Mouse (Mus musculus): ENCODE data around the gene Olfr201. TPM values are rescaled to one million over a fixed set of nuclear protein-coding genes. Genes with fewer than 3 reads are reported as not detected.
"Not testable (repeated sequence)": the region's sequence is repeated elsewhere in the genome, so short reads cannot be mapped to it uniquely, and the experiment has no call there.

The Olfr201 gene
- polyA plus RNA-seq (2015; fragmentation: Nextera tagmentation; extraction: Ambion mirVana): not detected in 2 replicates

GRCm38 (mm10) chr16:59272532-59272931 lies at the start of gene Olfr201:
TSS of gene Olfr201 (minus strand) at chr16:59272632.
- WGBS: 90% methylated on average over 4 of the region's 4 CpGs
- not testable (repeated sequence) for H3K9me3 ChIP-seq (replicated peaks; ENCODE audit: low read length); H3K4me2 ChIP-seq (ENCODE audit: low read length); H3K27ac ChIP-seq; H3K36me3 ChIP-seq (ENCODE audit: insufficient read depth, low read length); ATAC-seq (replicated peaks; ENCODE audit: low FRiP score, low read depth); H3K4me1 ChIP-seq (replicated peaks; ENCODE audit: insufficient read depth, low read length); H3K27me3 ChIP-seq (ENCODE audit: insufficient read depth, low read length); H3K9ac ChIP-seq (ENCODE audit: low read depth, low read length); DNase-seq (ENCODE audit: low spot score); H3K4me3 ChIP-seq (replicated peaks; ENCODE audit: low read depth, low read length)

GRCm38 (mm10) chr16:59318148-59318547 lies 45.7 kb upstream of the Olfr201 start, which contains the start of gene Olfr204:
TSS of gene Olfr204 (minus strand) at chr16:59318248.
- H3K4me2 ChIP-seq (ENCODE audit: low read length): no peak within 1 kb of the TSS
- H3K36me3 ChIP-seq (ENCODE audit: insufficient read depth, low read length): no peaks in the 10 kb centered on the region
- H3K27ac ChIP-seq: no peak within 1 kb of the TSS
- no peak within 1 kb of the TSS for H3K9ac ChIP-seq (ENCODE audit: low read depth, low read length)
- H3K27me3 ChIP-seq (ENCODE audit: insufficient read depth, low read length): no peaks in the 10 kb centered on the region
- ATAC-seq (replicated peaks; ENCODE audit: low FRiP score, low read depth): no peak
- TF ChIP-seq CTCF (IDR thresholded peaks at IDR 0.05; ENCODE audit: low read depth): no peak
- no peak for DNase-seq (ENCODE audit: low spot score)
- no peak within 1 kb of the TSS for H3K4me3 ChIP-seq (replicated peaks; ENCODE audit: low read depth, low read length)
- H3K9me3 ChIP-seq (replicated peaks; ENCODE audit: low read length): no peaks in the 10 kb centered on the region
- H3K4me1 ChIP-seq (replicated peaks; ENCODE audit: insufficient read depth, low read length): no peaks in the 10 kb centered on the region

- TF ChIP-seq CTCF (IDR thresholded peaks at IDR 0.05; ENCODE audit: low read depth): no peak
- no peaks in the 10 kb centered on the region for H3K27me3 ChIP-seq (ENCODE audit: insufficient read depth, low read length)
- H3K9ac ChIP-seq (ENCODE audit: low read depth, low read length): no peak within 1 kb of the TSS
- ATAC-seq (replicated peaks; ENCODE audit: low FRiP score, low read depth) (no peak), DNase-seq (ENCODE audit: low spot score) (no peak)
- no peak within 1 kb of the TSS for H3K27ac ChIP-seq
- H3K4me1 ChIP-seq (replicated peaks; ENCODE audit: insufficient read depth, low read length): no peaks in the 10 kb centered on the region
- H3K9me3 ChIP-seq (replicated peaks; ENCODE audit: low read length): no peaks in the 10 kb centered on the region
- H3K4me3 ChIP-seq (replicated peaks; ENCODE audit: low read depth, low read length): no peak within 1 kb of the TSS
- H3K36me3 ChIP-seq (ENCODE audit: insufficient read depth, low read length): no peaks in the 10 kb centered on the region
- H3K4me2 ChIP-seq (ENCODE audit: low read length): no peak within 1 kb of the TSS
- 84% methylated on average over 2 of the region's 2 CpGs for WGBS
Observed at GRCm38 (mm10) chr16:59298581-59298980, 26.1 kb upstream of the Olfr201 start, which contains the start of gene Olfr203. TSS of gene Olfr203 (plus strand) at chr16:59298881.

- not testable (repeated sequence) for ATAC-seq (replicated peaks; ENCODE audit: low FRiP score, low read depth); H3K4me2 ChIP-seq (ENCODE audit: low read length); H3K36me3 ChIP-seq (ENCODE audit: insufficient read depth, low read length); H3K9ac ChIP-seq (ENCODE audit: low read depth, low read length); H3K9me3 ChIP-seq (replicated peaks; ENCODE audit: low read length); H3K27me3 ChIP-seq (ENCODE audit: insufficient read depth, low read length); H3K27ac ChIP-seq; H3K4me3 ChIP-seq (replicated peaks; ENCODE audit: low read depth, low read length); DNase-seq (ENCODE audit: low spot score); H3K4me1 ChIP-seq (replicated peaks; ENCODE audit: insufficient read depth, low read length)
- WGBS: 73% methylated on average over 9 of the region's 9 CpGs
Observed at GRCm38 (mm10) chr16:59287576-59287975, 15.1 kb upstream of the Olfr201 start.

GRCm38 (mm10) chr16:59286693-59287092 lies 14.3 kb upstream of the Olfr201 start, which contains the start of gene Olfr202:
TSS of gene Olfr202 (minus strand) at chr16:59286793.
- no peaks in the 10 kb centered on the region for H3K9me3 ChIP-seq (replicated peaks; ENCODE audit: low read length)
- ATAC-seq (replicated peaks; ENCODE audit: low FRiP score, low read depth) (no peak), DNase-seq (ENCODE audit: low spot score) (no peak)
- no peaks in the 10 kb centered on the region for H3K36me3 ChIP-seq (ENCODE audit: insufficient read depth, low read length)
- TF ChIP-seq CTCF (IDR thresholded peaks at IDR 0.05; ENCODE audit: low read depth): no peak
- H3K4me3 ChIP-seq (replicated peaks; ENCODE audit: low read depth, low read length): no peak within 1 kb of the TSS
- H3K27me3 ChIP-seq (ENCODE audit: insufficient read depth, low read length): no peaks in the 10 kb centered on the region
- 84% methylated on average over 1 of the region's 1 CpGs for WGBS
- no peak within 1 kb of the TSS for H3K27ac ChIP-seq
- no peaks in the 10 kb centered on the region for H3K4me1 ChIP-seq (replicated peaks; ENCODE audit: insufficient read depth, low read length)
- no peak within 1 kb of the TSS for H3K9ac ChIP-seq (ENCODE audit: low read depth, low read length)
- no peak within 1 kb of the TSS for H3K4me2 ChIP-seq (ENCODE audit: low read length)

- no peak overlapping the region for H3K27ac ChIP-seq
- H3K9ac ChIP-seq (ENCODE audit: low read depth, low read length): no peak overlapping the region
- DNase-seq (ENCODE audit: low spot score) (no peak), ATAC-seq (replicated peaks; ENCODE audit: low FRiP score, low read depth) (no peak)
- no peak overlapping the region for H3K4me3 ChIP-seq (replicated peaks; ENCODE audit: low read depth, low read length)
- no peak overlapping the region for H3K4me2 ChIP-seq (ENCODE audit: low read length)
- no peak for TF ChIP-seq CTCF (IDR thresholded peaks at IDR 0.05; ENCODE audit: low read depth)
- no peaks in the 10 kb centered on the region for H3K4me1 ChIP-seq (replicated peaks; ENCODE audit: insufficient read depth, low read length)
- no peaks in the 10 kb centered on the region for H3K9me3 ChIP-seq (replicated peaks; ENCODE audit: low read length)
- no peaks in the 10 kb centered on the region for H3K36me3 ChIP-seq (ENCODE audit: insufficient read depth, low read length)
- H3K27me3 ChIP-seq (ENCODE audit: insufficient read depth, low read length): no peaks in the 10 kb centered on the region
- WGBS: 80% methylated on average over 1 of the region's 1 CpGs
Observed at GRCm38 (mm10) chr16:59283476-59283875, 11.0 kb upstream of the Olfr201 start.

GRCm38 (mm10) chr16:59280542-59280941 lies 8.1 kb upstream of the Olfr201 start:
- 52% methylated on average over 3 of the region's 3 CpGs for WGBS
- no peak overlapping the region for H3K9ac ChIP-seq (ENCODE audit: low read depth, low read length)

GRCm38 (mm10) chr16:59269097-59269496 lies 3.3 kb downstream of the Olfr201 start:
- ATAC-seq (replicated peaks; ENCODE audit: low FRiP score, low read depth); H3K27me3 ChIP-seq (ENCODE audit: insufficient read depth, low read length); H3K9ac ChIP-seq (ENCODE audit: low read depth, low read length); H3K4me3 ChIP-seq (replicated peaks; ENCODE audit: low read depth, low read length); H3K4me2 ChIP-seq (ENCODE audit: low read length); H3K9me3 ChIP-seq (replicated peaks; ENCODE audit: low read length); H3K36me3 ChIP-seq (ENCODE audit: insufficient read depth, low read length); DNase-seq (ENCODE audit: low spot score); H3K27ac ChIP-seq; H3K4me1 ChIP-seq (replicated peaks; ENCODE audit: insufficient read depth, low read length): not testable (repeated sequence)
- WGBS: 76% methylated on average over 4 of the region's 4 CpGs

More at GRCm38 (mm10) chr16:59280542-59280941, 8.1 kb upstream of the Olfr201 start:
- Histone ChIP-seq H3K27me3 (ENCODE audit: insufficient read depth, low read length) (no peaks in the 10 kb centered on the region), H3K4me1 (replicated peaks; ENCODE audit: insufficient read depth, low read length) (no peaks in the 10 kb centered on the region), H3K4me2 (ENCODE audit: low read length) (no peak overlapping the region), H3K36me3 (ENCODE audit: insufficient read depth, low read length) (no peaks in the 10 kb centered on the region), H3K9me3 (replicated peaks; ENCODE audit: low read length) (no peaks in the 10 kb centered on the region), H3K27ac (no peak overlapping the region), H3K4me3 (replicated peaks; ENCODE audit: low read depth, low read length) (no peak overlapping the region)
- DNase-seq (ENCODE audit: low spot score) (no peak), ATAC-seq (replicated peaks; ENCODE audit: low FRiP score, low read depth) (no peak)
- TF ChIP-seq CTCF (IDR thresholded peaks at IDR 0.05; ENCODE audit: low read depth): no peak
